Comparison of ENCODE assay signal across 8 mouse cellular contexts in the genomic region with DNA sequence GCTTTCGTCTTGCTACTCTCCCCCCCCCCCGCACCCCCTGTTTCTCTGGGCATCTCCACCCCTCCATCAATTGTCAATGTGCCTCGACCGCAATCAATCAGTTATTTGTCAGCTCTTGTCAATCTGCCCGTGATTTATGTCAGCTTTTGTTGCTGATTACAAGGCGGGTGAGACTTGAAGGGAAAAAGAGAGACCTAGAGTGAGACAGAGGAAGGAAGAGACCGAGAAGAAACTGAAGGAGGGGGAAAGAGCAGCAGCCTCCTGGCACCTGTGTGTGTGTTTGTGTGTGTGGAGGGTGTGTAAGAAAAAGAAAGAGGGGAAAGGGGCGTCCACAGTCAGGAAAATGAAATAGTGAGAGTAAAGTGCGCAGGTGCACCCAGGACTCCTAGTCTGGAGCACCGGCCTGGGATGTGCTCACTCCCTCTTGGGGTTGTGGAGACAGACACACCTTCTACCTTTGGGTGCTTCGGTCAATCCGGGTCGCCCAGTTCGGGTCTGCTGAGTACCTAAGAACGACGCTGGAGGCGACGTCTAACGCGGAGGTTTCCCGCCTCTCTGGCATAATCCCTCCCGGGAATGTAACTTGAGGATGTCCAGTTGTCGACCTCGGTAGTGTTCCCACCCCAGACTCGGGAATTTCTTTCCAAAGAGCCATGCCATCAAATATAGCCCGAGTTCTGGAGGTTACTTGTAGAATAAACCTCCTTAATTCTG. TPM values are rescaled to one million over a fixed set of nuclear protein-coding genes. Genes with fewer than 3 reads are reported as not detected.
DNase-seq lines count a peak whose midpoint lies in the region; ATAC-seq lines count a peak whose summit lies in the region.

No protein-coding gene starts in this region.

- DNase-seq in gastrocnemius, adult 18-20 months (ENCODE audit: low spot score) = peak; percentile 39
- DNase-seq in gastrocnemius, postnatal 25 days = no peak
- peak; percentile 59 for DNase-seq in embryonic facial prominence, embryonic 10.5 days (ENCODE audit: low spot score)
- DNase-seq in heart, postnatal 10 days = peak; percentile 41 to 48
- peak; percentile 65 to 76 for DNase-seq in kidney, postnatal 4 days
- peak; percentile 64 for DNase-seq in midbrain, embryonic 14.5 days
- no peak for DNase-seq in frontal cortex, adult 2 months (ENCODE audit: extremely low spot score in 1 of 2, low spot score in 1 of 2)

- peak overlapping the region; percentile 85 for H3K4me3 ChIP-seq in embryonic facial prominence, embryonic 10.5 days
- H3K4me3 ChIP-seq in midbrain, embryonic 14.5 days (replicated peaks; ENCODE audit: low read depth, low read length) = peak overlapping the region; percentile 77

- peaks cover 17% of the 10 kb centered on the region for H3K36me3 ChIP-seq in embryonic facial prominence, embryonic 10.5 days (replicated peaks)
- H3K36me3 ChIP-seq in midbrain, embryonic 14.5 days (ENCODE audit: control insufficient read depth, insufficient read depth, low read length) = peaks cover 8% of the 10 kb centered on the region; the same call in 1 of the 2 replicates

- no peak for ATAC-seq in midbrain, embryonic 14.5 days (ENCODE audit: low FRiP score, low TSS enrichment)
- ATAC-seq in monocyte, adult 5-6 weeks (replicated peaks; ENCODE audit: insufficient number of reproducible peaks, low FRiP score, low TSS enrichment, poor library complexity, severe bottlenecking) = no peak

- no peaks in the 10 kb centered on the region for H3K9me3 ChIP-seq in embryonic facial prominence, embryonic 10.5 days
- no peaks in the 10 kb centered on the region for H3K9me3 ChIP-seq in midbrain, embryonic 14.5 days (ENCODE audit: control insufficient read depth, low read length)

- peak overlapping the region; percentile 88 for H3K4me2 ChIP-seq in midbrain, embryonic 14.5 days (ENCODE audit: low read length)

- intact Hi-C loops in heart, postnatal 10 days (cut with DNase I) = loop anchor here (5.0 to 10.0 kb wide), 3 partner anchors 454 to 1414 kb away; no protein-coding TSS in a partner anchor

- under 1% methylated on average over 26 of the region's 26 CpGs for WGBS in embryonic facial prominence, embryonic 10.5 days
- under 1% methylated on average over 26 of the region's 26 CpGs for WGBS in midbrain, embryonic 14.5 days

- H3K27me3 ChIP-seq in embryonic facial prominence, embryonic 10.5 days (replicated peaks; ENCODE audit: low read depth, poor library complexity, severe bottlenecking) = peaks cover 82% of the 10 kb centered on the region
- peaks cover 30% of the 10 kb centered on the region for H3K27me3 ChIP-seq in midbrain, embryonic 14.5 days (ENCODE audit: control insufficient read depth, insufficient read depth, low read length)

- H3K9ac ChIP-seq in midbrain, embryonic 14.5 days (replicated peaks; ENCODE audit: low read length) = peak overlapping the region; percentile 17; the same call in 1 of the 2 replicates

- H3K27ac ChIP-seq in embryonic facial prominence, embryonic 10.5 days (replicated peaks) = peak overlapping the region; percentile 92
- H3K27ac ChIP-seq in midbrain, embryonic 14.5 days (replicated peaks; ENCODE audit: low read depth, low read length) = peak overlapping the region; percentile 71

- peaks cover 75% of the 10 kb centered on the region for H3K4me1 ChIP-seq in embryonic facial prominence, embryonic 10.5 days
- H3K4me1 ChIP-seq in midbrain, embryonic 14.5 days (ENCODE audit: control insufficient read depth, insufficient read depth, low read length) = peaks cover 37% of the 10 kb centered on the region

RNA-seq across cellular contexts. Expression of a gene that starts 0.7 kb away (rescaled TPM):
- total RNA-seq in gastrocnemius, adult 18-20 months (2021) = 1 to 10 TPM; 4.7 to 7.6 TPM
- total RNA-seq in gastrocnemius, postnatal 25 days (2021) = 10 to 100 TPM in 1 of 2 experiments, 1 to 10 TPM in 1; 9.1 to 15.6 TPM
- 9.7 and 12.5 TPM in 2 replicates for polyA plus RNA-seq in embryonic facial prominence, embryonic 10.5 days (2016; fragmentation: Nextera tagmentation; extraction: Ambion mirVana)
- 1 to 10 TPM; 2.4 to 3.3 TPM for total RNA-seq in heart, postnatal 10 days (2021)
- polyA plus RNA-seq in midbrain, embryonic 14.5 days (2014; fragmentation: Nextera tagmentation; extraction: Ambion mirVana) = 4.4 and 5.0 TPM in 2 replicates
- 0.38 to 0.64 TPM (median 0.58 TPM) in 3 replicates for total RNA-seq in monocyte, adult 5-6 weeks (2017)
- polyA plus RNA-seq in frontal cortex, adult 2 months (2012; rRNA removed) = 1.2 and 1.4 TPM in 2 replicates

RNA-seq across cellular contexts. Expression of a gene that starts 30.8 kb away (rescaled TPM):
- 1 to 10 TPM; 2.3 to 3.1 TPM for total RNA-seq in gastrocnemius, adult 18-20 months (2021)
- total RNA-seq in gastrocnemius, postnatal 25 days (2021) = 1 to 10 TPM; 1.7 to 3.8 TPM
- 0.85 and 0.88 TPM in 2 replicates for polyA plus RNA-seq in embryonic facial prominence, embryonic 10.5 days (2016; fragmentation: Nextera tagmentation; extraction: Ambion mirVana)
- total RNA-seq in heart, postnatal 10 days (2021) = 1 to 10 TPM; 1.1 to 2.1 TPM
- 0.42 TPM in 1 of 2 replicates, not detected in the other for polyA plus RNA-seq in midbrain, embryonic 14.5 days (2014; fragmentation: Nextera tagmentation; extraction: Ambion mirVana)
- 6.4 to 20.3 TPM (median 10.3 TPM) in 3 replicates for total RNA-seq in monocyte, adult 5-6 weeks (2017)
- 0.14 and 0.53 TPM in 2 replicates for polyA plus RNA-seq in frontal cortex, adult 2 months (2012; rRNA removed)

Comparison
In these comparisons a context has a peak if more than half of its experiments do, and no peak if none do; other contexts are left out.
1. DNase-seq: peak in gastrocnemius, adult 18-20 months (single experiment), embryonic facial prominence, embryonic 10.5 days (single experiment), heart, postnatal 10 days (2 of 2), kidney, postnatal 4 days (2 of 2) and midbrain, embryonic 14.5 days (single experiment); none in gastrocnemius, postnatal 25 days (single experiment) and frontal cortex, adult 2 months (0 of 2).